Mouse (Mus musculus): ENCODE measurements at regions not wholly inside any gene's neighbourhood (a gene's known extent, or its start where the extent isn't known, plus 50 kb on each side); places are given as distances from the start of the nearest gene placed in this dataset.

DNA sequence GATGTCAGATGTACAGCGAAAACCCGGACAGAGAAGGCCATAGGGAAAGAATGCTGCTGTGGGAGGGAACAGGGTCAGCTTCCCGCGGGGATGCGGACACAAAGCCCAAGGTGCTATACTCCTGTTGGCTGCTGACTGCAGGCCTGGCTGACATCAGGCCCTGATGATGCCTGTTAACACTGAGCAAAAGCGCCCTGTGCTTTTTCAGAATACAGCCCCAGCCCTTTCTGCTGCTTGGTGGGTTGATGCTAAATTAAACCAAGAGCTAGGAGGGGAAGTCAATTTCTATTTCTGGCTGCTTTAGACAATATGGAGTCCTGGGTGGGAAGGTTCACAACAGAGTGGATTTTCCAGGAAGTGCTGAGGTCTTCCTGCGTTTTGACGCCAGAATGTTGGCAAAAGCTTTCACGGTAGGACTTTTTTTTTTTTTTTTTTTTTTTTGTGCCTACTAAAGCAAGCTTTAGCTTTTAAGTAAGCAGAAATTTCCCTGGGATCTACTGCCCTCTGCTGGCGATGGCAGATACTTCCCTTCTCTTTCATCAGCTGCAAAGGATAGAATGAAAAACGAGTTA lies 302.2 kb upstream of the Arglu1 start:
- H3K27me3 ChIP-seq (ENCODE audit: control insufficient read depth, insufficient read depth, low read length), result no peaks in the 10 kb centered on the region
- ATAC-seq (ENCODE audit: low FRiP score, low read depth) (peak; percentile 21; the same call in 1 of the 2 replicates), DNase-seq (ENCODE audit: low spot score) (peak; percentile 94)
- H3K4me1 ChIP-seq (ENCODE audit: control insufficient read depth, insufficient read depth, low read length), result peaks cover 31% of the 10 kb centered on the region
- 0 out of 2 replicates have a peak overlapping the region, but pooled peaks have one; percentile 13 for H3K4me3 ChIP-seq (replicated peaks; ENCODE audit: low read length)
- H3K36me3 ChIP-seq (ENCODE audit: control insufficient read depth, insufficient read depth, low read length), result no peaks in the 10 kb centered on the region
- 13% methylated on average over 11 of the region's 11 CpGs for WGBS
- 0 out of 2 replicates have a peak overlapping the region, but pooled peaks have one; percentile 33 for H3K27ac ChIP-seq (replicated peaks; ENCODE audit: low read depth, low read length)
- H3K4me2 ChIP-seq (replicated peaks; ENCODE audit: low read depth, low read length, severe bottlenecking), result peak overlapping the region; percentile 35
- no peaks in the 10 kb centered on the region for H3K9me3 ChIP-seq (ENCODE audit: control insufficient read depth, low read length)
- peak overlapping the region; percentile 36; the same call in 1 of the 2 replicates for H3K9ac ChIP-seq (ENCODE audit: low read depth, low read length, severe bottlenecking)
- no peak for TF ChIP-seq POLR2A (IDR thresholded peaks at IDR 0.05; ENCODE audit: borderline replicate concordance, extremely low read depth, insufficient read depth, insufficient read length)

GRCm38 (mm10) chr8:8991026-8991425 lies 300.7 kb upstream of the Arglu1 start:
- ATAC-seq (ENCODE audit: low FRiP score, low read depth) (no peak), DNase-seq (ENCODE audit: low spot score) (no peak)
- H3K4me2 ChIP-seq (replicated peaks; ENCODE audit: low read depth, low read length, severe bottlenecking), result no peak overlapping the region
- H3K36me3 ChIP-seq (ENCODE audit: control insufficient read depth, insufficient read depth, low read length), result no peaks in the 10 kb centered on the region
- 45% methylated on average over 8 of the region's 8 CpGs for WGBS
- TF ChIP-seq POLR2A (IDR thresholded peaks at IDR 0.05; ENCODE audit: borderline replicate concordance, extremely low read depth, insufficient read depth, insufficient read length), result no peak
- no peak overlapping the region for H3K9ac ChIP-seq (ENCODE audit: low read depth, low read length, severe bottlenecking)
- no peaks in the 10 kb centered on the region for H3K9me3 ChIP-seq (ENCODE audit: control insufficient read depth, low read length)
- H3K4me1 ChIP-seq (ENCODE audit: control insufficient read depth, insufficient read depth, low read length), result peaks cover 31% of the 10 kb centered on the region
- no peak overlapping the region for H3K27ac ChIP-seq (replicated peaks; ENCODE audit: low read depth, low read length)
- no peaks in the 10 kb centered on the region for H3K27me3 ChIP-seq (ENCODE audit: control insufficient read depth, insufficient read depth, low read length)
- no peak overlapping the region for H3K4me3 ChIP-seq (replicated peaks; ENCODE audit: low read length)

DNA sequence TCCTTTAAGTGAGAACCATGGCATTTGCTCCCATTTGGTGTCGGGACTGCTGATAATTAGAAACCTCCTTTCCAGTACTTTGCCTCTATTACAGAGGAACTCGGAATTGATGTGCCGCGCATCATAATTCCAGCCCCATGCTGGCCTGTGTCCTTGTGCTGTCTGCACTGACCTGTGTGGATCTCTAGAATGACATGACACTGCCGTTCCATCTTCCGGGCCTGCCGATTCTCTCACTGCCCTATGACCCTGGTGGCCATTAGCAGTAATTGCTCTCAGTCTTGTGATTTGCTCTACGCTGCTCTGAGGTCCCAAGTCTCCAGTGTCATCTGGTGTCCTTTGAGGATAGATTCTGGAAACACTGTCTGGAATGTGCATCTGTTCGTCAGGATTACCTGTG lies 295.7 kb upstream of the Arglu1 start:
- no peak for ATAC-seq (ENCODE audit: low FRiP score, low read depth)
- no peak overlapping the region for H3K9ac ChIP-seq (ENCODE audit: low read depth, low read length, severe bottlenecking)
- WGBS, result 59% methylated on average over 9 of the region's 9 CpGs

DNA sequence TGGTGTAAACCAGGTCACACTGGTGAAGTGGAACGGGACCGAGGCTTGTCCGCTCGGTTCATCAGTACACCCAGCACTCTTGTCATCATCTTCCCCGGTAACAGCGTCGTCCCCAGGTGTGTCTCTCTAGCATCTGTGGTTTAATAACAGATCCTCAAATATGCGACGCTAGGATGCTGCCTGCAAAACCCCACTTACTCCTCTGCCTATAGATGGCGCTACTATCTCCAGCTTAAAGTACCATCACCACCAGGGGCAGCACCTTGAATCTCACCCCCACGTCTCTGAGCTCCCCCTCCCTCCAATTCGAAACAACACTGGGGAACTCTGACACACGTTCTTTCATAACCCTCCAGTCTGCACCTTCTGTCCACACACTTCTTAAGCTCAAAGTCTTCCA lies 295.1 kb upstream of the Arglu1 start:
- 83% methylated on average over 13 of the region's 13 CpGs for WGBS

More for the DNA sequence above, 295.7 kb upstream of the Arglu1 start:
- no peaks in the 10 kb centered on the region for H3K27me3 ChIP-seq (ENCODE audit: control insufficient read depth, insufficient read depth, low read length)
- no peak overlapping the region for H3K4me2 ChIP-seq (replicated peaks; ENCODE audit: low read depth, low read length, severe bottlenecking)
- peaks cover 23% of the 10 kb centered on the region; the same call in 1 of the 2 replicates for H3K4me1 ChIP-seq (ENCODE audit: control insufficient read depth, insufficient read depth, low read length)
- H3K36me3 ChIP-seq (ENCODE audit: control insufficient read depth, insufficient read depth, low read length), result no peaks in the 10 kb centered on the region
- no peaks in the 10 kb centered on the region for H3K9me3 ChIP-seq (ENCODE audit: control insufficient read depth, low read length)
- DNase-seq (ENCODE audit: low spot score), result no peak
- H3K27ac ChIP-seq (replicated peaks; ENCODE audit: low read depth, low read length), result no peak overlapping the region
- no peak overlapping the region for H3K4me3 ChIP-seq (replicated peaks; ENCODE audit: low read length)
- no peak for TF ChIP-seq POLR2A (IDR thresholded peaks at IDR 0.05; ENCODE audit: borderline replicate concordance, extremely low read depth, insufficient read depth, insufficient read length)

GRCm38 (mm10) chr8:8984829-8985251 lies 294.5 kb upstream of the Arglu1 start:
- no peaks in the 10 kb centered on the region for H3K27me3 ChIP-seq (ENCODE audit: control insufficient read depth, insufficient read depth, low read length)
- TF ChIP-seq POLR2A (IDR thresholded peaks at IDR 0.05; ENCODE audit: borderline replicate concordance, extremely low read depth, insufficient read depth, insufficient read length), result no peak
- H3K4me2 ChIP-seq (replicated peaks; ENCODE audit: low read depth, low read length, severe bottlenecking), result no peak overlapping the region
- H3K4me1 ChIP-seq (ENCODE audit: control insufficient read depth, insufficient read depth, low read length), result peaks cover 15% of the 10 kb centered on the region; the same call in 1 of the 2 replicates
- H3K36me3 ChIP-seq (ENCODE audit: control insufficient read depth, insufficient read depth, low read length), result no peaks in the 10 kb centered on the region
- no peak overlapping the region for H3K9ac ChIP-seq (ENCODE audit: low read depth, low read length, severe bottlenecking)
- DNase-seq (ENCODE audit: low spot score) (no peak), ATAC-seq (ENCODE audit: low FRiP score, low read depth) (no peak)
- no peaks in the 10 kb centered on the region for H3K9me3 ChIP-seq (ENCODE audit: control insufficient read depth, low read length)
- no peak overlapping the region for H3K4me3 ChIP-seq (replicated peaks; ENCODE audit: low read length)
- H3K27ac ChIP-seq (replicated peaks; ENCODE audit: low read depth, low read length), result no peak overlapping the region
- WGBS, result 40% methylated on average over 11 of the region's 11 CpGs

More for the DNA sequence above, 295.1 kb upstream of the Arglu1 start:
- H3K27me3 ChIP-seq (ENCODE audit: control insufficient read depth, insufficient read depth, low read length), result no peaks in the 10 kb centered on the region
- H3K4me3 ChIP-seq (replicated peaks; ENCODE audit: low read length), result no peak overlapping the region
- no peaks in the 10 kb centered on the region for H3K9me3 ChIP-seq (ENCODE audit: control insufficient read depth, low read length)
- H3K27ac ChIP-seq (replicated peaks; ENCODE audit: low read depth, low read length), result no peak overlapping the region
- H3K9ac ChIP-seq (ENCODE audit: low read depth, low read length, severe bottlenecking), result no peak overlapping the region
- peaks cover 16% of the 10 kb centered on the region; the same call in 1 of the 2 replicates for H3K4me1 ChIP-seq (ENCODE audit: control insufficient read depth, insufficient read depth, low read length)
- DNase-seq (ENCODE audit: low spot score) (no peak), ATAC-seq (ENCODE audit: low FRiP score, low read depth) (no peak)
- TF ChIP-seq POLR2A (IDR thresholded peaks at IDR 0.05; ENCODE audit: borderline replicate concordance, extremely low read depth, insufficient read depth, insufficient read length), result no peak
- H3K36me3 ChIP-seq (ENCODE audit: control insufficient read depth, insufficient read depth, low read length), result no peaks in the 10 kb centered on the region
- no peak overlapping the region for H3K4me2 ChIP-seq (replicated peaks; ENCODE audit: low read depth, low read length, severe bottlenecking)

Measured in limb, embryonic 14.5 days (tissue).